Mouse (Mus musculus): ENCODE measurements around the gene Mrpl52. TPM values are rescaled to one million over a fixed set of nuclear protein-coding genes. Genes with fewer than 3 reads are reported as not detected.

Gene Mrpl52
- polyA plus RNA-seq, 1 experiment from 2014 or later = 168 TPM

GRCm38 (mm10) chr14:54412000-54412576 is 14.6 kb upstream of the Mrpl52 start:
- Histone ChIP-seq H3K4me2 (no peak overlapping the region), H3K9ac (no peak overlapping the region), H3K27ac (replicated peaks) (no peak overlapping the region), H3K36me3 (replicated peaks) (0 out of 2 replicates have a peak, but pooled peaks cover 6% of the 10 kb centered on the region), H3K27me3 (no peaks in the 10 kb centered on the region), H3K4me1 (replicated peaks) (peaks cover 62% of the 10 kb centered on the region), H3K4me3 (replicated peaks) (no peak overlapping the region), H3K9me3 (replicated peaks) (no peaks in the 10 kb centered on the region)
- 54% methylated on average over 9 of the region's 9 CpGs for WGBS (ENCODE audit: insufficient replicate concordance)
- no peak for ATAC-seq (ENCODE audit: insufficient read depth)

- WGBS (ENCODE audit: insufficient replicate concordance) = 51% methylated on average over 2 of the region's 2 CpGs
Observed at GRCm38 (mm10) chr14:54412629-54413170, 14.0 kb upstream of the Mrpl52 start.

GRCm38 (mm10) chr14:54413877-54414700 is 12.6 kb upstream of the Mrpl52 start:
- H3K4me3 ChIP-seq (replicated peaks) = peak overlapping the region; percentile 12; the same call in 1 of the 2 replicates
- H3K4me1 ChIP-seq (replicated peaks) = peaks cover 63% of the 10 kb centered on the region

More at GRCm38 (mm10) chr14:54412629-54413170, 14.0 kb upstream of the Mrpl52 start:
- no peak overlapping the region for H3K4me3 ChIP-seq (replicated peaks)
- H3K27me3 ChIP-seq = no peaks in the 10 kb centered on the region
- peaks cover 68% of the 10 kb centered on the region for H3K4me1 ChIP-seq (replicated peaks)
- H3K36me3 ChIP-seq (replicated peaks) = 0 out of 2 replicates have a peak, but pooled peaks cover 6% of the 10 kb centered on the region
- no peak for ATAC-seq (ENCODE audit: insufficient read depth)
- no peak overlapping the region for H3K9ac ChIP-seq
- H3K4me2 ChIP-seq = no peak overlapping the region
- H3K9me3 ChIP-seq (replicated peaks) = no peaks in the 10 kb centered on the region
- H3K27ac ChIP-seq (replicated peaks) = no peak overlapping the region

GRCm38 (mm10) chr14:54415241-54416020 is 11.3 kb upstream of the Mrpl52 start:
- WGBS (ENCODE audit: insufficient replicate concordance) = 39% methylated on average over 13 of the region's 13 CpGs
- H3K4me2 ChIP-seq = no peak overlapping the region
- no peak for ATAC-seq (ENCODE audit: insufficient read depth)

More at GRCm38 (mm10) chr14:54413877-54414700, 12.6 kb upstream of the Mrpl52 start:
- Histone ChIP-seq H3K9me3 (replicated peaks) (no peaks in the 10 kb centered on the region), H3K27me3 (no peaks in the 10 kb centered on the region), H3K36me3 (replicated peaks) (no peaks in the 10 kb centered on the region), H3K9ac (no peak overlapping the region), H3K27ac (replicated peaks) (peak overlapping the region; percentile 29; the same call in 1 of the 2 replicates), H3K4me2 (peak overlapping the region; percentile 55)
- 19% methylated on average over 18 of the region's 18 CpGs for WGBS (ENCODE audit: insufficient replicate concordance)
- ATAC-seq (ENCODE audit: insufficient read depth) = 0 out of 2 replicates have a peak, but pooled peaks have one; percentile 10

DNA sequence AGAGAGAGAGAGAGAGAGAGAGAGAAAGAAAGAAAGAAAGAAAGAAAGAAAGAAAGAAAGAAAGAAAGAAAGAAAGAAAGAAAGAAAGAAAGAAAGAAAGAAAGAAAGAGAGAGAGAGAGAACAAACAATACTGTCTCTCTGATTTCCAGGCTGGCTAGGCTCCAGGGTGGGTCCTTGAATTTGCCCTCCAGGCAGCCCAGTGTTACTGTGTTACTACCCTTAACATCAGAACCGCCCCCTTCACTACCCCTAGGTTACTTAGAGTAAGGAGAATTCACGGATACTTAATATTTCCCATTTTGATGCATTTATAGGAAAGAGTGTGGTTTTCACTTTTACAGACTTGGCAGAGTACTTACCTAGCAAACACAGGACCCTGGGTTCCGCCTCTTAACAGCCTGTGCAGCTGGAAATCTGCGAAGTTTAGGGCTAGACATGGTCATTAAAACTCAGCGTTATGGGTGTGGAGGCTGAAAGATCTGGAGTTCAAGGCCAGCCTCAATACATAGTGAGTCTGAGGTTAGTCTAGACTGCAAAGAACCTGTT is 10.4 kb upstream of the Mrpl52 start:
- no peaks in the 10 kb centered on the region for H3K9me3 ChIP-seq (replicated peaks)
- no peaks in the 10 kb centered on the region for H3K36me3 ChIP-seq (replicated peaks)
- H3K27ac ChIP-seq (replicated peaks) = no peak overlapping the region
- H3K4me1 ChIP-seq (replicated peaks) = peaks cover 45% of the 10 kb centered on the region
- no peak overlapping the region for H3K9ac ChIP-seq
- H3K27me3 ChIP-seq = no peaks in the 10 kb centered on the region
- no peak overlapping the region for H3K4me2 ChIP-seq
- H3K4me3 ChIP-seq (replicated peaks) = no peak overlapping the region
- no peak for ATAC-seq (ENCODE audit: insufficient read depth)
- 61% methylated on average over 5 of the region's 5 CpGs for WGBS (ENCODE audit: insufficient replicate concordance)

More at GRCm38 (mm10) chr14:54415241-54416020, 11.3 kb upstream of the Mrpl52 start:
- Histone ChIP-seq H3K4me1 (replicated peaks) (peaks cover 52% of the 10 kb centered on the region), H3K27me3 (no peaks in the 10 kb centered on the region), H3K9ac (0 out of 2 replicates have a peak overlapping the region, but pooled peaks have one; percentile 6), H3K27ac (replicated peaks) (no peak overlapping the region), H3K4me3 (replicated peaks) (no peak overlapping the region), H3K9me3 (replicated peaks) (no peaks in the 10 kb centered on the region), H3K36me3 (replicated peaks) (no peaks in the 10 kb centered on the region)

GRCm38 (mm10) chr14:54416830-54417229 is 9.9 kb upstream of the Mrpl52 start:
- 0 out of 2 replicates have a peak overlapping the region, but pooled peaks have one; percentile 64 for H3K27ac ChIP-seq (replicated peaks)
- H3K4me3 ChIP-seq (replicated peaks) = peak overlapping the region; percentile 49; the same call in 1 of the 2 replicates
- H3K9ac ChIP-seq = no peak overlapping the region
- peaks cover 45% of the 10 kb centered on the region for H3K4me1 ChIP-seq (replicated peaks)
- H3K27me3 ChIP-seq = no peaks in the 10 kb centered on the region
- ATAC-seq (ENCODE audit: insufficient read depth) = no peak
- 80% methylated on average over 4 of the region's 4 CpGs for WGBS (ENCODE audit: insufficient replicate concordance)
- H3K36me3 ChIP-seq (replicated peaks) = no peaks in the 10 kb centered on the region
- H3K9me3 ChIP-seq (replicated peaks) = no peaks in the 10 kb centered on the region
- H3K4me2 ChIP-seq = peak overlapping the region; percentile 66

- ATAC-seq (ENCODE audit: insufficient read depth) = peak; percentile 61
- H3K4me2 ChIP-seq = peak within 1 kb of the TSS; percentile 66
- 5% methylated on average over 19 of the region's 19 CpGs for WGBS (ENCODE audit: insufficient replicate concordance)
- H3K9me3 ChIP-seq (replicated peaks) = no peaks in the 10 kb centered on the region
- H3K4me3 ChIP-seq (replicated peaks) = peak within 1 kb of the TSS; percentile 49
- no peaks in the 10 kb centered on the region for H3K27me3 ChIP-seq
- H3K4me1 ChIP-seq (replicated peaks) = peaks cover 45% of the 10 kb centered on the region
- peak within 1 kb of the TSS; percentile 64 for H3K27ac ChIP-seq (replicated peaks)
- peak within 1 kb of the TSS; percentile 47 for H3K9ac ChIP-seq
- H3K36me3 ChIP-seq (replicated peaks) = no peaks in the 10 kb centered on the region
Observed at GRCm38 (mm10) chr14:54417623-54418081, 9.1 kb upstream of the Mrpl52 start, which contains the start of gene Slc7a7. Gene Slc7a7, minus strand, starts transcription at chr14:54417780.

DNA sequence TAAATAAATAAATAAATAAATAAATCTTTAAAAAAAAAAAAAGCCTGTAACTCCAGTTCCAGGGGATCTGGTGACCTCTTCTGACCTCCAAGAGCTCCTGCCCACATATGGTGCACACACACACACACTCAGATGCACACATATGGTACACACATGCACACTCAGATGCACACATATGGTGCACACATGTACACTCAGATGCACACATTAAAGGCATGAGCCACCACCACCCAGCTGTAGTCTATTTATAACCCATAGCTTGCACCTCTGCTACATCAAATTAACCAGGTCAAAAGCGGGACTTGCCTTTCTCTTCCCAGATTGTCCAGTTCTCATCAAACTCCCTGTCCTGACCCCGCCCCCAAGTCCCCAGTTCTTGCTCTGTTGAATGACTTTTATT is 5.7 kb upstream of the Mrpl52 start:
- no peaks in the 10 kb centered on the region for H3K36me3 ChIP-seq (replicated peaks)
- WGBS (ENCODE audit: insufficient replicate concordance) = 75% methylated on average over 2 of the region's 2 CpGs
- no peak overlapping the region for H3K9ac ChIP-seq
- H3K4me1 ChIP-seq (replicated peaks) = peaks cover 41% of the 10 kb centered on the region
- no peak overlapping the region for H3K4me2 ChIP-seq
- ATAC-seq (ENCODE audit: insufficient read depth) = no peak
- H3K27ac ChIP-seq (replicated peaks) = no peak overlapping the region
- no peaks in the 10 kb centered on the region for H3K9me3 ChIP-seq (replicated peaks)
- no peaks in the 10 kb centered on the region for H3K27me3 ChIP-seq
- H3K4me3 ChIP-seq (replicated peaks) = no peak overlapping the region

DNA sequence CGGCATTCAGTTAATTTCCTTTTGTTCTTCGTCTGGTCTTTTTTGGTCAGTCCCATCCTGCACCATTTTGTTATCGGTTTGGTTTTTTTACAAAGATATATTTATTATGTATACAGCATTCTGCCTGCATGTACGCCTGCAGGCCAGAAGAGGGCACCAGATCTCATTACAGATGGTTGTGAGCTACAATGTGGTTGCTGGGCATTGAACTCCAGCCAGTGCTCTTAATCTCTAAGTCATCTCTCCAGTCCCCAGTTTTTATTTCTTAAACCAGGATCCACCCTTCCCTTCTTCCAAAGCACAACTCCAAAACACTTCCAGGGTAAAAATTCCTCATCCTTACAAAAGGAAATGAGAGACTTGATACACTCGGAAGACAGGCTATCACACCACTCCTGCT is 3.3 kb upstream of the Mrpl52 start:
- H3K9me3 ChIP-seq (replicated peaks) = no peaks in the 10 kb centered on the region
- 38% methylated on average over 5 of the region's 5 CpGs for WGBS (ENCODE audit: insufficient replicate concordance)
- no peak overlapping the region for H3K4me3 ChIP-seq (replicated peaks)
- no peak overlapping the region for H3K4me2 ChIP-seq
- H3K27ac ChIP-seq (replicated peaks) = peak overlapping the region; percentile 68
- ATAC-seq (ENCODE audit: insufficient read depth) = no peak
- peaks cover 45% of the 10 kb centered on the region for H3K4me1 ChIP-seq (replicated peaks)
- H3K27me3 ChIP-seq = no peaks in the 10 kb centered on the region
- no peak overlapping the region for H3K9ac ChIP-seq
- no peaks in the 10 kb centered on the region for H3K36me3 ChIP-seq (replicated peaks)

DNA sequence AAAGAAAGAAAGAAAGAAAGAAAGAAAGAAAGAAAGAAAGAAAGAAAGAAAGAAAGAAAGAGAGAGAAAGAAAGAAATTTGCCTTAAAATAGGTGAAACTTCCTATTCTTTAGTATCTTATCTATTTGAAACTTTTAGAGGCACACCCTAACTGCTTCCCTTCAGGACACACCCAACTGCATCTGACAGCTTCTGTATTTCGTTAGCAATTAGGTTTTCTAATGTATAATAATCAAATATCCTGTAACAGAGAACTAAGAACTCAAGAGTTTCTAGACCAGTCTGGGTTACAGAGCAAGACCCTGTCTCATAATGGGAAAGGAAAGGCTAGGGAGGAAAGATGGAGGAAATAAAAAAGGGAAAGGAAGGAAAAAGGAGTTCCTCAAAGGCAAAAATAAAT is 2.1 kb upstream of the Mrpl52 start:
- H3K27ac ChIP-seq (replicated peaks) = peak overlapping the region; percentile 89
- peaks cover 53% of the 10 kb centered on the region for H3K4me1 ChIP-seq (replicated peaks)
- no peak overlapping the region for H3K4me3 ChIP-seq (replicated peaks)
- WGBS (ENCODE audit: insufficient replicate concordance) = 11% methylated on average over 1 of the region's 1 CpGs
- peak overlapping the region; percentile 37 for H3K4me2 ChIP-seq
- no peak overlapping the region for H3K9ac ChIP-seq
- 0 out of 2 replicates have a peak, but pooled peaks have one; percentile 35 for ATAC-seq (ENCODE audit: insufficient read depth)
- no peaks in the 10 kb centered on the region for H3K9me3 ChIP-seq (replicated peaks)
- H3K36me3 ChIP-seq (replicated peaks) = 0 out of 2 replicates have a peak, but pooled peaks cover 5% of the 10 kb centered on the region
- peaks cover 6% of the 10 kb centered on the region; the same call in 1 of the 2 replicates for H3K27me3 ChIP-seq
